Mouse (Mus musculus): ENCODE results near the gene Sf3b4. TPM values are rescaled to one million over a fixed set of nuclear protein-coding genes. Genes with fewer than 3 reads are reported as not detected.

The Sf3b4 gene
- polyA plus RNA-seq, 1 experiment from 2014 or later, result 220 TPM

DNA sequence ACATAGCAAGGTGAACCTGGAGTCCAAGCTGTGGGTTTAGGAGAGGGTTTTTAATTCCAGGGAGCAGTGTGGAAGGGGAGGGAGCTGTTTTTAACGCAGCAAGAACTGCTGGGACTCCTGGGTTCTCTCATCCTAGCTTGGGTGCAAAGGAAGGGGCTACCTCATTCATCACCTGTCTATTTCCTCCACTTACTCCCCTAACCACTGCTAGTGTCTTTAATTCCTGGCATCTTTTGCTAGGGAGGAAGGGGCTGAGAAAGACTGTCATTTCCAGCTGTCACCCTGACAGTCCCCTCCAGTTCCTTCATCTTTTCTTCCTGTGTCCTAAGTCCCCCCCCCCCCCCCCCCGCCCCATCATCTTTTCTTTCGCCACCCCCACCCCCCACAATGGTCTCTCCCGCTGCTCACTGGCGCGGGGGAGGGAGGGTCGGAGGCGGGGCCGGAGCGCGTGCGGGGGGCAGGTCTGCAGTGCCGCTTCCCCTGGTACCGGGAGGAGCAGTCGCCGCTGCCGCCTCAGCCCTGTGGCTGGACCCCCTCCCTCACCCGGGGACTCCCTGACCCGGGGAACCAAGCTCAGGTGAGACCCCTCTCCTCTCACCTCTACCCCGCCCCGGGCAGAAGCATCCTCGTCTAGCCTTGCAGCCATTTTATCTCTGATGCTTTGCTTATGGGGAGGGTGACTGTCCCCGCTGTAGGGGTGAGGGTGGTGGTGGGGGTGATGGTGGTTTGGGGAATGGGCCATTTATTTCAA lies 8.8 kb downstream of the Sf3b4 start, which contains the start of gene Sv2a:
Sv2a (plus strand) TSS at position 425 of the 751 bp plus-strand sequence.
- DNase-seq (ENCODE audit: low spot score) (peak; percentile 61), ATAC-seq (replicated peaks; ENCODE audit: low FRiP score) (0 out of 2 replicates have a peak, but pooled peaks have one; percentile 46)
- Histone ChIP-seq H3K9me3 (ENCODE audit: control insufficient read depth, low read length) (no peaks in the 10 kb centered on the region), H3K36me3 (ENCODE audit: control insufficient read depth, insufficient read depth, low read length) (peaks cover 13% of the 10 kb centered on the region), H3K27me3 (replicated peaks; ENCODE audit: control insufficient read depth, insufficient read depth, low read length) (no peaks in the 10 kb centered on the region; the same call in 1 of the 2 replicates), H3K4me1 (replicated peaks; ENCODE audit: control insufficient read depth, insufficient read depth, low read length) (peaks cover 19% of the 10 kb centered on the region), H3K9ac (ENCODE audit: low read depth, low read length) (peak within 1 kb of the TSS; percentile 54), H3K27ac (ENCODE audit: low read depth, low read length) (no peak within 1 kb of the TSS), H3K4me3 (ENCODE audit: low read depth, low read length) (peak within 1 kb of the TSS; percentile 56), H3K4me2 (peak within 1 kb of the TSS; percentile 86)
- WGBS, result under 1% methylated on average over 19 of the region's 23 CpGs

DNA sequence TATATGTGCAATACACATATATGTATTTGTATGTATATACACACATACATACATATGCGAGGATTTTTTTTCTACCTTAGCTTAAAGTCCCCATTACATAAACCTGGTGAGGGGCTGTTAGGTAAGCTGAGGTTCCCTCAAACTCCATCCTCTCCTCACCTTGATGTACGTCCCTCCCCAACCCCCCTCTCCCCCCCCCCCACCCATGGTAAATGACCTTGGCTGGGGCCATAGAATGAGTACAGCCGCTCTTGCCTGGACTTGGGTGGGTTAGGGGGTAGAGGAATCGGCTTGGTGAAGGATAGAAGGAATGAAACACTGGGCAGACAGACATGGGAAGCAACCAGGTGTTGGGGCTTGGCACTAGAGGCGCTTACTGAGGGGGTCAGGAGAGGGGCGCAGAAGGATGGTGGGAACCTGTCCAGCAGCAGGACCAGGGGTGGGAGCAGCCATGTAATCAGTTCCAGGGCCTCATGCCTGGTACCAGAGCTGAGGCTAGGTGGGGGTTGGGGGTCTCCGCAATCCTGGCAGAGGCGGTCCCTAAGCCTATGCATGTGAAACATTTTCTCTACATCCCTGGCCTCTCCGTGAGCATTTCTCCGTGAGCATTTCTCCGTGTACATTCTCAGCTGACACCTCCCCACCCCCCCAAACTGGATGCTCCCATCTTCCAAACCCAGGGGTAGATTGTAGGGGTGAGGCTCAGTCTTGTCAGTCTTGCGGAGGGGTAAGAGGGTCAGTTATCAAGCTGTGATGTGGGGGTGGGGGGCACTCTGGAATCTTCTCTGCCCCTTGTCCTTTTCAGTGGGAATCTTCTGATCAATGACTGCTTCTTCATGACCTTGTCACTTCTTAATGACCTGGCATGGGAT lies 9.6 kb downstream of the Sf3b4 start:
- 33% methylated on average over 12 of the region's 12 CpGs for WGBS
- Histone ChIP-seq H3K4me2 (peak overlapping the region; percentile 86), H3K36me3 (ENCODE audit: control insufficient read depth, insufficient read depth, low read length) (peaks cover 5% of the 10 kb centered on the region), H3K4me1 (replicated peaks; ENCODE audit: control insufficient read depth, insufficient read depth, low read length) (peaks cover 19% of the 10 kb centered on the region), H3K27me3 (replicated peaks; ENCODE audit: control insufficient read depth, insufficient read depth, low read length) (no peaks in the 10 kb centered on the region; the same call in 1 of the 2 replicates), H3K9ac (ENCODE audit: low read depth, low read length) (no peak overlapping the region), H3K27ac (ENCODE audit: low read depth, low read length) (no peak overlapping the region), H3K4me3 (ENCODE audit: low read depth, low read length) (peak overlapping the region; percentile 56), H3K9me3 (ENCODE audit: control insufficient read depth, low read length) (no peaks in the 10 kb centered on the region)
- ATAC-seq (replicated peaks; ENCODE audit: low FRiP score) (0 out of 2 replicates have a peak, but pooled peaks have one; percentile 10), DNase-seq (ENCODE audit: low spot score) (no peak)

DNA sequence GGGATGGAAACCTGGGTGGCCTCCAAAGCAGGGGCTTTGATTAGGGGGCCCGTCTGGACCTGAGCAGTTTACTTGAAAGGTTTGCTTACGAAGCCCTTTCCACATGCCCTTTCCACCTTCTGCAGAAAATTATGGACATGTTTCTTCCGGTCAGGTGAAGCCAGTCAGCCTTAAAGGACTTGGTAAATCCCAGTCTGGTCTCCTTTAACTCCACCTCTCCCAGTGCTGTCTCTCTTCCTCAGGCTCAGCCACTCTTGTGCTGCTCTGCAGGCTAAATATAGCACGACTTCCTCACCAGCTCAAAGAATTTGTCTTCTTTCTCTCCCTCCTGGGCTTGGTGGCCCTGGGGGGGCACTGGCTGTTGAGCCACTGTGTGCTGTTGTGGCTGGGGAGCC lies 10.2 kb downstream of the Sf3b4 start:
- 22% methylated on average over 4 of the region's 4 CpGs for WGBS
- no peak overlapping the region for H3K9ac ChIP-seq (ENCODE audit: low read depth, low read length)
- no peaks in the 10 kb centered on the region for H3K9me3 ChIP-seq (ENCODE audit: control insufficient read depth, low read length)
- no peak overlapping the region for H3K27ac ChIP-seq (ENCODE audit: low read depth, low read length)
- H3K4me2 ChIP-seq, result peak overlapping the region; percentile 86
- no peaks in the 10 kb centered on the region; the same call in 1 of the 2 replicates for H3K27me3 ChIP-seq (replicated peaks; ENCODE audit: control insufficient read depth, insufficient read depth, low read length)
- no peak overlapping the region for H3K4me3 ChIP-seq (ENCODE audit: low read depth, low read length)
- H3K36me3 ChIP-seq (ENCODE audit: control insufficient read depth, insufficient read depth, low read length), result peaks cover 4% of the 10 kb centered on the region
- H3K4me1 ChIP-seq (replicated peaks; ENCODE audit: control insufficient read depth, insufficient read depth, low read length), result peaks cover 19% of the 10 kb centered on the region
- DNase-seq (ENCODE audit: low spot score), result no peak
- no peak for ATAC-seq (replicated peaks; ENCODE audit: low FRiP score)

DNA sequence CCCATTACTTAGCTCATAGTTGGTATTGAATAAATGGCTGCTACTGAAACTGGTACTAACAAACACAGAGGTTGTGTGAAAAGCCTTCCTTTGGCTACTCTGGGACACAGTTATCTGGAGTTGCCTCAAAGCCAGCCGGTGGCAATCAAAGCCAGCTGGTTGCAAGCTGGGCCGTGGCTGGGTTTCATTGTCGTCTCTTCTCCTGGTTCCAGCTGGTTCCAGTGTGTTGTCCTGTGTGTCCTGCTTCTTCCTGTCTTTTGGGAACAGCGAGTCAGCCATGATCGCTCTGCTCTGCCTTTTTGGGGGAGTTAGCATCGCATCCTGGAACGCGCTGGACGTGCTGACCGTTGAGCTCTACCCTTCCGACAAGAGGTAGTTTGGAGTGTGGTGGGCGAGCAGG lies 20.8 kb downstream of the Sf3b4 start:
- WGBS, result 67% methylated on average over 12 of the region's 12 CpGs
- Histone ChIP-seq H3K27ac (ENCODE audit: low read depth, low read length) (no peak overlapping the region), H3K9me3 (ENCODE audit: control insufficient read depth, low read length) (peaks cover 2% of the 10 kb centered on the region; the same call in 1 of the 2 replicates), H3K27me3 (replicated peaks; ENCODE audit: control insufficient read depth, insufficient read depth, low read length) (no peaks in the 10 kb centered on the region), H3K36me3 (ENCODE audit: control insufficient read depth, insufficient read depth, low read length) (0 out of 2 replicates have a peak, but pooled peaks cover 2% of the 10 kb centered on the region), H3K4me3 (ENCODE audit: low read depth, low read length) (no peak overlapping the region), H3K4me1 (replicated peaks; ENCODE audit: control insufficient read depth, insufficient read depth, low read length) (peaks cover 7% of the 10 kb centered on the region), H3K4me2 (no peak overlapping the region), H3K9ac (ENCODE audit: low read depth, low read length) (no peak overlapping the region)
- no peak for DNase-seq (ENCODE audit: low spot score)
- ATAC-seq (replicated peaks; ENCODE audit: low FRiP score), result no peak

DNA sequence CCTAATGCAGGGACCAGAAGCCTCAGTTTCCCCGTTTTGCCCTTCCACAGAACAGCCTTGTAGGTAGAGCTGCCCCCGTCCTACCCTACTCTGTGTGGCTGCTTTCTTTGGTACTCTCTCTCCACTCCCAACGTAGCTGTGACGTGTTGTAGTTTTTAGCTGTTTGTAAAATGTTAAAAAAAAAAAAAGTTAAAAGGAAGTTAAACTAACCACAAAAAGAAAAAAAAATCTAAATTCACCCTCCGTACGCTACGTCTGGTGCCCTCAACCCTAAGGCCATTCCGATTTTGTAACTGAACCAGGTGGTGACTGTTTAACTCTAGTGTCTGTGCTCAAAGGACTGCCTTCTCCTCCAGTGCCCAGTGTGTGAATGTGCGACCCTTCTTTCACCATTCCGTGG lies 22.8 kb downstream of the Sf3b4 start:
- Histone ChIP-seq H3K4me3 (ENCODE audit: low read depth, low read length) (no peak overlapping the region), H3K27me3 (replicated peaks; ENCODE audit: control insufficient read depth, insufficient read depth, low read length) (no peaks in the 10 kb centered on the region), H3K27ac (ENCODE audit: low read depth, low read length) (no peak overlapping the region), H3K4me2 (no peak overlapping the region), H3K4me1 (replicated peaks; ENCODE audit: control insufficient read depth, insufficient read depth, low read length) (peaks cover 13% of the 10 kb centered on the region), H3K36me3 (ENCODE audit: control insufficient read depth, insufficient read depth, low read length) (0 out of 2 replicates have a peak, but pooled peaks cover 2% of the 10 kb centered on the region), H3K9ac (ENCODE audit: low read depth, low read length) (no peak overlapping the region), H3K9me3 (ENCODE audit: control insufficient read depth, low read length) (peaks cover 2% of the 10 kb centered on the region; the same call in 1 of the 2 replicates)
- DNase-seq (ENCODE audit: low spot score) (no peak), ATAC-seq (replicated peaks; ENCODE audit: low FRiP score) (no peak)
- 81% methylated on average over 10 of the region's 10 CpGs for WGBS

DNA sequence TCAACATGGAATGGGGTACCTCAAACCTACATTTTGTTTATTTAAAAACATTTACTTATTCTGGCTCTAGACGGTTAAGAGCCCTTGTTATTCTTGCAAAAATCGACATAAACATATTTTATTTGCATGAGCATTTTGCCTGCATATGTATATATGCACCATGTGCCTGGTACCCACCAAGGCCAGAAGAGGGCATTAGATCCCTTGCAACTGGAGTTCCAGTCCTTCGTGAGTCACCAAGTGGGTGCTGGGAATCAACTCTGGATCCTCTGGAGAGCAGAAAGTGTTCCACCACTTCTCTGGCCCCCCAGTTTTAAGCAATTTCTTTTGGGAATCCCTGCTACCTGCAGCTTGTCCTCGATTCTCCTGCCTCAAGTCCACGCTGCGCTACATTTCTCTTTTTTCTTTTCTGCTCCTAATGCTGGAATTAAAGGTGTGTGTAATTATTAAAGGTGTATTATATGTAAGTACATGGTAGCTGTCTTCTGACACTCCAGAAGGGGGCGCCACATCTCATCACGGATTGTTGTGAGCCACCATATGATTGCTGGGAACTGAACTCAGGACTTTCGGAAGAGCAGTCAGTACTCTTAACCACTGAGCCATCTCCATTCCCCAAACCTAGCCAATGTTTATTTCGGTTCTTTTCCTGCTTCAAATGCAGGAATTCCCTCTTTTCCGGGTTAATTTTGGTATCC lies 23.6 kb downstream of the Sf3b4 start:
- Histone ChIP-seq H3K9ac (ENCODE audit: low read depth, low read length) (no peak overlapping the region), H3K4me2 (peak overlapping the region; percentile 96), H3K9me3 (ENCODE audit: control insufficient read depth, low read length) (peaks cover 2% of the 10 kb centered on the region; the same call in 1 of the 2 replicates), H3K27me3 (replicated peaks; ENCODE audit: control insufficient read depth, insufficient read depth, low read length) (no peaks in the 10 kb centered on the region), H3K4me3 (ENCODE audit: low read depth, low read length) (no peak overlapping the region), H3K27ac (ENCODE audit: low read depth, low read length) (no peak overlapping the region), H3K4me1 (replicated peaks; ENCODE audit: control insufficient read depth, insufficient read depth, low read length) (peaks cover 13% of the 10 kb centered on the region), H3K36me3 (ENCODE audit: control insufficient read depth, insufficient read depth, low read length) (0 out of 2 replicates have a peak, but pooled peaks cover 2% of the 10 kb centered on the region)
- WGBS, result 84% methylated on average over 11 of the region's 11 CpGs
- DNase-seq (ENCODE audit: low spot score) (no peak), ATAC-seq (replicated peaks; ENCODE audit: low FRiP score) (no peak)

DNA sequence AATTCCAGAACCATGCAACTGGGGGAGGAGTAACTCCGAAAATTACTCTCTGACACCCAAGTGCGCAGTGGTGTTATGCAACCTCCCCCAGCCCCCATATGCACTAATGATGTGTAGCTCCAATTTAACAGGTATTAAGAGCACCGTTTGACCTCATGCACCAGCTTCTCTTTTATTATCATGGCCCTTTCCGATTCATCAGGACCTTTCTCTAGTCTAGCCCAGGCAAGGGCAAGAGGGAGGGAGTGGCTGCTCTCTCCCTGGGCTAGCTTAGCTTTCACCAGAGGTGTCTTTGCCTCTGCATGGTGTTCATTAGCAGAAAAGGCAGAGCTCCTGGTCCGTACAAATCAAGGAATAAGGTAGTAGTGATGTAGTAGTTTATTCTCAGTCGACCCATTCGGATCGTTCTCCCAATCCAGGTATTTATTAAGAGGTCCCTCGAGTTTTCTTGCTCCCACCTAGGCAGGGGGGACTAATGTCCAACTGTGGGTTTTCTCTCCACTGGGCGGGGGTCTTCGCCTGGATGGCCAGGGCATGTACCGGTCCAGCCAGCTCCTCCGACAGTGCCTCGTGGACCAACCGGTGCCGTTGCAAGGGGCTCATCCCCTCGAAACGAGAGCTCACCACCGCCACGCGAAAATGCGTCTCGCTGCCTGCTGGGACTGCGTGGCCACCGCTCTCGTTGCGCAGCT lies 24.5 kb downstream of the Sf3b4 start:
- Histone ChIP-seq H3K9me3 (ENCODE audit: control insufficient read depth, low read length) (peaks cover 2% of the 10 kb centered on the region; the same call in 1 of the 2 replicates), H3K27ac (ENCODE audit: low read depth, low read length) (peak overlapping the region; percentile 90), H3K9ac (ENCODE audit: low read depth, low read length) (peak overlapping the region; percentile 95), H3K27me3 (replicated peaks; ENCODE audit: control insufficient read depth, insufficient read depth, low read length) (no peaks in the 10 kb centered on the region), H3K36me3 (ENCODE audit: control insufficient read depth, insufficient read depth, low read length) (0 out of 2 replicates have a peak, but pooled peaks cover 2% of the 10 kb centered on the region), H3K4me3 (ENCODE audit: low read depth, low read length) (peak overlapping the region; percentile 68), H3K4me1 (replicated peaks; ENCODE audit: control insufficient read depth, insufficient read depth, low read length) (peaks cover 13% of the 10 kb centered on the region), H3K4me2 (peak overlapping the region; percentile 96)
- DNase-seq (ENCODE audit: low spot score), result peak; percentile 51
- WGBS, result 15% methylated on average over 27 of the region's 27 CpGs
- 0 out of 2 replicates have a peak, but pooled peaks have one; percentile 5 for ATAC-seq (replicated peaks; ENCODE audit: low FRiP score)
